Mouse (Mus musculus) cortical plate, adult 2 months (tissue): ENCODE measurements around the gene Unc5b. TPM values are rescaled to one million over a fixed set of nuclear protein-coding genes. Genes with fewer than 3 reads are reported as not detected.

Source experiments
- H3K27ac ChIP-seq: fragments of 200-500 bp; 2 replicates; pipeline ENCODE4 v1.5.1; 2012; ENCODE audit warnings: low read length, control low read depth, inconsistent platforms; ENCODE audit not compliant: insufficient read depth
- H3K4me1 ChIP-seq: fragments of 200-500 bp; 2 replicates; pipeline ENCODE4 v1.6.1; 2011; ENCODE audit warnings: low read length; ENCODE audit not compliant: control insufficient read depth, insufficient read depth
- H3K4me3 ChIP-seq: fragments of 200-500 bp; 2 replicates; pipeline ENCODE4 v1.5.1; 2011; ENCODE audit warnings: mild to moderate bottlenecking, low read length, control low read depth; ENCODE audit not compliant: insufficient read depth
- CTCF ChIP-seq: fragments of 200-500 bp; IDR thresholded peaks from 2 replicates; pipeline ENCODE4 v1.5.1; 2011; ENCODE audit warnings: mild to moderate bottlenecking, control low read depth, low read length; ENCODE audit not compliant: insufficient read depth; ENCODE audit errors: extremely low read depth
- POLR2A ChIP-seq: fragments of 200-500 bp; IDR thresholded peaks from 2 replicates; pipeline ENCODE4 v1.6.1; 2011; ENCODE audit warnings: mild to moderate bottlenecking, low read length, control low read depth; ENCODE audit not compliant: insufficient read depth; ENCODE audit errors: extremely low read depth
- polyA plus RNA-seq: library from polyadenylated mRNA; depleted of rRNA; stranded (reverse); fragments of >200 nt; gene quantifications from 2 replicates; pipeline ENCODE4 v1.2.3, GENCODE M21; 2012

Unc5b gene
- polyA plus RNA-seq, 1 experiment = 9.8 TPM

DNA sequence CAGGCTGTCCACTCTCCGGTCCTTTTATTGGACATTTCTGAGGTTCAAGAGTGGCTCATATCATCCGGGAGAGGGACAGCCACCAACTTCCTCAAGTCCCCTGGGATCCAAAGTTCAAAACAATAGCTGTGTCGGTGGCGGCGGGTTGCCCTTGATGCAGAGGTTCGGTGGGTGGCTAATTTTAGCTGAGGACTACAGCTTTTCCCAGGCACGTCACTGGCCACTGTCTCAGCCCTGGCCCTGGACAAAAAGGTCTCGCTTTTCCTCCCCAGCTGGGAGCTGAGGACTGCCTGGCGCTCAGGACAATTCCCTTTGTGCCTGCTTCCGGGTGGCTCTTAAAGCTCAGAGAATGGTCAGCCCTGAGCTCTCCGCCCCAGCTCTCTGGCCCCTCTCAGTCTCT, 38.5 kb downstream of the Unc5b start:
- H3K4me1 ChIP-seq = no peaks in the 10 kb centered on the region
- peak overlapping the region; percentile 92 for H3K27ac ChIP-seq
- TF ChIP-seq CTCF = no peak
- no peak for TF ChIP-seq POLR2A
- H3K4me3 ChIP-seq = no peak overlapping the region

- H3K4me3 ChIP-seq = no peak overlapping the region
- H3K27ac ChIP-seq = no peak overlapping the region
- TF ChIP-seq CTCF (no peak), POLR2A (no peak)
- no peaks in the 10 kb centered on the region for H3K4me1 ChIP-seq
Observed at GRCm38 (mm10) chr10:60792365-60792764, 39.0 kb downstream of the Unc5b start.

DNA sequence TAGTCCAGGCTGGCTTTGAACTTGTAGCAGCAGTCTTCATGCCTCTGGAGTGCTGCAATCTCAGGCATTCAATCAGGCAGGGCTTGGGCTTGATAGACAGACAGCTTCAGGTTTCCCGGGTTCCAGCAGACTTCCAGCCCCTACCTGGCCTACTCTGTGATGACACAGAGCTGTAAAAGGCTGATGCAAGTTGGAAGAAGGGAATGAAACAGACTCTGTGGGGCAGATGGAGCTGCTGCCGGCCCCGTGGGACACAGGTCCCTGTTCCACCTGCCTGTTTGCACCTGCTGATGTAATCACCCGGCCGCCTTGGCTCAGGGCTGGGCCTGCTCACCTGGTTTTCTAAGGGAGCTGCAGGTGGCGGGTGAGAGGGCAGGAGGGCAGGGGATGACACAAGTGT, 40.5 kb downstream of the Unc5b start:
- Histone ChIP-seq H3K27ac (no peak overlapping the region), H3K4me3 (no peak overlapping the region), H3K4me1 (no peaks in the 10 kb centered on the region)
- TF ChIP-seq POLR2A (no peak), CTCF (no peak)

GRCm38 (mm10) chr10:60787303-60788074, 43.9 kb downstream of the Unc5b start:
- Histone ChIP-seq H3K4me1 (no peaks in the 10 kb centered on the region), H3K27ac (no peak overlapping the region), H3K4me3 (no peak overlapping the region)
- TF ChIP-seq CTCF (no peak), POLR2A (no peak)

DNA sequence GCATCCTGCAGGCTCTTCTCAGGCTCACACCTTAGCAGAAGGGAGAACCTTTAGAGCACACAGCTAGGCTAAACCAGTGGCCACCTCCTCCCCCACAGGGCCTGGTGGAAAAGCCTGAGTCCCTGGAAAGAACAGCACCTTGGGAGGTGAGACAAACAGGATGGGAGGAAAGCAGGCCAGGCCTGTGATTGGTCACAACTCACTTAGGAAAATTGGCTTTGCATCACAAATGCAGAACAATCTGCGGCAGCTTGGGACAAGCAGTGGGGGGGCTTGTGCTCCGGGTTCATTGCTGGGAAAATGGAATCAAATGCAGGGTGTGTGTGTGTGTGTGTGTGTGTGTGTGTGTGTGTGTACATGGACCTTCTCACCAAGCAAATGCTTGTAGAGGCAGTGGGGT, 47.8 kb downstream of the Unc5b start:
- no peak overlapping the region for H3K4me3 ChIP-seq
- TF ChIP-seq POLR2A = no peak
- TF ChIP-seq CTCF = no peak
- no peak overlapping the region for H3K27ac ChIP-seq
- H3K4me1 ChIP-seq = no peaks in the 10 kb centered on the region

- H3K4me3 ChIP-seq = no peak overlapping the region
- H3K4me1 ChIP-seq = no peaks in the 10 kb centered on the region
- TF ChIP-seq CTCF (peak; percentile 95), POLR2A (no peak)
- H3K27ac ChIP-seq = no peak overlapping the region
Observed at GRCm38 (mm10) chr10:60779628-60780027, 51.8 kb downstream of the Unc5b start.

DNA sequence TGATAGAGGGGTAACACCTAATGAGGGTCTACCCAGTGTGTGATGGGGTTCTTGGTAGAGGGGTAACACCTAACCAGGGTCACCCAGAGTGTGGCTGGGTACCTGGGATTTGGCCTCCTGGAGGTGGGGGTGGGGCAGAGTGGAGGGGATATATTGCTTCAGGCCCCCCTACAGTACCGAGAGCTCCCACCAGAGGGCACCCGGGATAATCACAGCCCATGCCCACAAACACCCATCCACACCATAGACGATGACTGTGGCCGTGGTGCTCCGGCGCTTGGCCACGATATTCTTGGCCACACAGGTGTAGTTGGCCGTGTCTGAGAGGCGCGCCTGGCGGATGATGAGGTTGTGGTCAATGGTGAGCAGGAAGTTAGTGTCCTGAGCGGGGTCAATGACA, 52.8 kb downstream of the Unc5b start:
- TF ChIP-seq POLR2A (no peak), CTCF (peak; percentile 45)
- Histone ChIP-seq H3K27ac (no peak overlapping the region), H3K4me1 (no peaks in the 10 kb centered on the region), H3K4me3 (no peak overlapping the region)

GRCm38 (mm10) chr10:60775473-60775872, 55.9 kb downstream of the Unc5b start:
- Histone ChIP-seq H3K4me3 (no peak overlapping the region), H3K4me1 (no peaks in the 10 kb centered on the region), H3K27ac (no peak overlapping the region)
- TF ChIP-seq CTCF (0 out of 2 replicates have a peak, but pooled peaks have one; percentile 12), POLR2A (no peak)

GRCm38 (mm10) chr10:60774616-60775015, 56.8 kb downstream of the Unc5b start:
- Histone ChIP-seq H3K4me3 (no peak overlapping the region), H3K4me1 (no peaks in the 10 kb centered on the region), H3K27ac (no peak overlapping the region)
- TF ChIP-seq POLR2A = no peak
- TF ChIP-seq CTCF = no peak

DNA sequence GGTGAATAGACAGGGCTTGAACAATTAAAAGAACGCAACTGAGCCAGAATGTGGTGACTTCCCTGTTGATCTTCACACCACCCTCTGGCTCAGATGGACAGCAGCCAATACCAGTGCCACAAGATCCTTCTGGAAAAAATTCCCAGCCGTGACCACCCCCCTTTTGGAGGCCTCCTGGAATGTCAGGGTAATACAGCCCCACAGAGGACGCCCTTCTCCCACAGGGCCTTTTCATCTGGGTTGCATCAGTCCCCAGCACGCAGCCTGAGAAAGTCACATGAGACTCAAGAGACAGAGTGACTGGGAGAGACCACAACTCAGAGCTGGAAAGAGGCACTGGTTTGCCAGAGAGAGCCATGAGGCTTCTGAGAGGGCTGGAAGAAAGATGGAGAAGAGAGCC, 60.5 kb downstream of the Unc5b start:
- Histone ChIP-seq H3K4me1 (no peaks in the 10 kb centered on the region), H3K4me3 (no peak overlapping the region), H3K27ac (no peak overlapping the region)
- TF ChIP-seq POLR2A (no peak), CTCF (no peak)

GRCm38 (mm10) chr10:60768614-60769013, 62.8 kb downstream of the Unc5b start:
- Histone ChIP-seq H3K4me1 (no peaks in the 10 kb centered on the region), H3K4me3 (no peak overlapping the region), H3K27ac (no peak overlapping the region)
- TF ChIP-seq CTCF (no peak), POLR2A (no peak)
